Mouse (Mus musculus) embryonic facial prominence, embryonic 14.5 days (tissue): ENCODE results near the gene Klhdc8b. TPM values are rescaled to one million over a fixed set of nuclear protein-coding genes. Genes with fewer than 3 reads are reported as not detected.

Source experiments
- ATAC-seq: fragments of 200-750 bp; cut with Nextera tagmentation; 2 replicates; pipeline ENCODE4 v1.8.0; 2017; ENCODE audit warnings: low read depth, moderate number of reproducible peaks, moderate TSS enrichment
- DNase-seq: peaks from one replicate; pipeline ENCODE4 v3.0.0-alpha.2; 2015; ENCODE audit warnings: low spot score
- H3K27ac ChIP-seq: fragments of 300-500 bp; sonication (generic); replicated peaks from 2 replicates; pipeline ENCODE4 v1.5.1; 2014; ENCODE audit warnings: low read depth, mild to moderate bottlenecking, low read length, moderate library complexity
- H3K27me3 ChIP-seq: fragments of 300-500 bp; sonication (generic); replicated peaks from 2 replicates; pipeline ENCODE4 v1.6.1; 2014; ENCODE audit warnings: low read length; ENCODE audit not compliant: control insufficient read depth, insufficient read depth
- H3K36me3 ChIP-seq: fragments of 300-500 bp; sonication (generic); 2 replicates; pipeline ENCODE4 v1.6.1; 2014; ENCODE audit warnings: low read length, mixed read lengths; ENCODE audit not compliant: control insufficient read depth, insufficient read depth
- H3K4me1 ChIP-seq: fragments of 300-500 bp; sonication (generic); 2 replicates; pipeline ENCODE4 v1.6.1; 2014; ENCODE audit warnings: antibody characterized with exemption, low read length; ENCODE audit not compliant: control insufficient read depth, insufficient read depth
- H3K4me2 ChIP-seq: fragments of 300-500 bp; sonication (generic); 2 replicates; pipeline ENCODE4 v1.6.1; 2014; ENCODE audit warnings: low read depth, mild to moderate bottlenecking, low read length, moderate library complexity, mixed read lengths
- H3K4me3 ChIP-seq: fragments of 300-500 bp; sonication (generic); 2 replicates; pipeline ENCODE4 v1.5.1; 2014; ENCODE audit warnings: low read depth, mild to moderate bottlenecking, low read length
- H3K9ac ChIP-seq: fragments of 300-500 bp; sonication (generic); 2 replicates; pipeline ENCODE4 v1.6.1; 2014; ENCODE audit warnings: low read depth, mild to moderate bottlenecking, low read length, moderate library complexity, mixed read lengths
- H3K9me3 ChIP-seq: fragments of 300-500 bp; sonication (generic); 2 replicates; pipeline ENCODE4 v1.6.1; 2016; ENCODE audit warnings: low read length; ENCODE audit not compliant: control insufficient read depth
- WGBS: fragments of 180-500 bp; shearing (Covaris S2); extraction: QIAGEN DNeasy Blood & Tissue Kit; methylation state at CpG from one replicate; pipeline ENCODE4 v1.1.7; 2014; 5-methylcytosine and 5-hydroxymethylcytosine counted together
- polyA plus RNA-seq: library from polyadenylated mRNA; unstranded; fragments of >200 nt; fragmentation: Nextera tagmentation; extraction: Ambion mirVana; gene quantifications from 2 replicates; pipeline ENCODE4 v1.2.1, GENCODE M21; 2014

The Klhdc8b gene
- polyA plus RNA-seq, 1 experiment from 2014 or later, result 23.7 TPM

GRCm38 (mm10) chr9:108456953-108457352 lies 4.4 kb downstream of the Klhdc8b start:
- ATAC-seq (no peak), DNase-seq (no peak)
- no peak overlapping the region for H3K4me3 ChIP-seq
- no peak overlapping the region for H3K27ac ChIP-seq
- H3K36me3 ChIP-seq, result no peaks in the 10 kb centered on the region
- H3K4me1 ChIP-seq, result peaks cover 24% of the 10 kb centered on the region
- H3K9ac ChIP-seq, result no peak overlapping the region
- H3K27me3 ChIP-seq, result no peaks in the 10 kb centered on the region
- 86% methylated on average over 10 of the region's 10 CpGs for WGBS
- no peaks in the 10 kb centered on the region for H3K9me3 ChIP-seq
- H3K4me2 ChIP-seq, result no peak overlapping the region

- H3K27me3 ChIP-seq, result no peaks in the 10 kb centered on the region
- H3K27ac ChIP-seq, result no peak overlapping the region
- no peaks in the 10 kb centered on the region for H3K9me3 ChIP-seq
- WGBS, result 76% methylated on average over 12 of the region's 12 CpGs
- H3K4me2 ChIP-seq, result no peak overlapping the region
- H3K9ac ChIP-seq, result no peak overlapping the region
- no peak overlapping the region for H3K4me3 ChIP-seq
- no peaks in the 10 kb centered on the region for H3K36me3 ChIP-seq
- peaks cover 21% of the 10 kb centered on the region for H3K4me1 ChIP-seq
- ATAC-seq, result no peak
- no peak for DNase-seq
These were observed 5.4 kb downstream of the Klhdc8b start for GRCm38 (mm10) chr9:108455747-108456571.

DNA sequence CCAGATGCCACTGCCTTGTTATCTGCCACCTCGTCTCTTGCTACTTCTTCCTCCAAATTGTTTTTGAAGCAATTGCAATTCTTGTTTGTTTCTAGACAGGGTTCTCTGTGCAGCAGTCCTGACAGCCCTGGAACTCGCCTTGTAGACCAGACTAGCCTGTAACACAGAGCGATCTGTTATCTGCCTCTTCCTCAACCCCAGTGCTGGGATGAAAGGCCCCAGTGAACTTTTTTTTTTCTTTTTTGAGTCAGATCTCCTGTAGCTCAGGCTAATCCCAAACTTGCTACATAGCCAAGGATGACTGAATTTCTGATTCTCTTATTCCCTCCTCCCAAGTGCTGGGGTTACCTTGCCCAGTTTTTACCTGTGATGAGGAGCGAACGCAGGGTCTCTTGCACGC lies 7.0 kb downstream of the Klhdc8b start:
- 87% methylated on average over 6 of the region's 6 CpGs for WGBS
- H3K4me3 ChIP-seq, result no peak overlapping the region
- no peaks in the 10 kb centered on the region for H3K36me3 ChIP-seq
- no peak overlapping the region for H3K27ac ChIP-seq
- H3K9ac ChIP-seq, result no peak overlapping the region
- DNase-seq (no peak), ATAC-seq (no peak)
- H3K4me1 ChIP-seq, result peaks cover 33% of the 10 kb centered on the region
- no peaks in the 10 kb centered on the region for H3K27me3 ChIP-seq
- H3K4me2 ChIP-seq, result no peak overlapping the region
- H3K9me3 ChIP-seq, result no peaks in the 10 kb centered on the region

- Histone ChIP-seq H3K9ac (peak overlapping the region; percentile 74), H3K27ac (peak overlapping the region; percentile 79), H3K9me3 (no peaks in the 10 kb centered on the region), H3K27me3 (no peaks in the 10 kb centered on the region), H3K4me3 (peak overlapping the region; percentile 60), H3K36me3 (peaks cover 7% of the 10 kb centered on the region), H3K4me2 (peak overlapping the region; percentile 78), H3K4me1 (peaks cover 36% of the 10 kb centered on the region)
- ATAC-seq, result no peak
- WGBS, result 58% methylated on average over 4 of the region's 4 CpGs
- DNase-seq, result peak; percentile 25
These were observed 7.9 kb downstream of the Klhdc8b start for GRCm38 (mm10) chr9:108453458-108453857.

DNA sequence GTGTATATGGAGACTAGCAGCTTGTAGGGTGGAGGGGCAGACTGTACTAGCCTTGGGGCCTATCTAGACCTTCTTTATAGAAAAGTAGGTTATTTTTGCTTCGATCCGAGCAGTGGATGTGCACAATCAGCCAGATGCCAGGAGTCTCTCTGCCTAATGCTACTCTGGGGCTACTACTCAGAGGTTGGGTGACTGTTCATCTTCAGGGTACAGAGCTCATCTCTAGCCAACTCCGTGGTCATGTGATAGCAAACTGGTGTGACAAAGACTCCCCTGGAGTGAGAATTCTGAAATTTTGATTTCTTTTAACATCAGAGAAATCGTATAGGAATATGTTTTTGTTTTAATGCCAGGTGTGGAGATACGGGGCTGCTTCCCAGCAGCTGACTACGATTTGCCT lies 8.5 kb downstream of the Klhdc8b start:
- H3K4me2 ChIP-seq, result peak overlapping the region; percentile 78
- DNase-seq (no peak), ATAC-seq (no peak)
- H3K9me3 ChIP-seq, result no peaks in the 10 kb centered on the region
- H3K9ac ChIP-seq, result peak overlapping the region; percentile 74
- no peaks in the 10 kb centered on the region for H3K27me3 ChIP-seq
- WGBS, result 20% methylated on average over 6 of the region's 6 CpGs
- H3K36me3 ChIP-seq, result peaks cover 12% of the 10 kb centered on the region
- peaks cover 36% of the 10 kb centered on the region for H3K4me1 ChIP-seq
- peak overlapping the region; percentile 79 for H3K27ac ChIP-seq
- peak overlapping the region; percentile 60 for H3K4me3 ChIP-seq

DNA sequence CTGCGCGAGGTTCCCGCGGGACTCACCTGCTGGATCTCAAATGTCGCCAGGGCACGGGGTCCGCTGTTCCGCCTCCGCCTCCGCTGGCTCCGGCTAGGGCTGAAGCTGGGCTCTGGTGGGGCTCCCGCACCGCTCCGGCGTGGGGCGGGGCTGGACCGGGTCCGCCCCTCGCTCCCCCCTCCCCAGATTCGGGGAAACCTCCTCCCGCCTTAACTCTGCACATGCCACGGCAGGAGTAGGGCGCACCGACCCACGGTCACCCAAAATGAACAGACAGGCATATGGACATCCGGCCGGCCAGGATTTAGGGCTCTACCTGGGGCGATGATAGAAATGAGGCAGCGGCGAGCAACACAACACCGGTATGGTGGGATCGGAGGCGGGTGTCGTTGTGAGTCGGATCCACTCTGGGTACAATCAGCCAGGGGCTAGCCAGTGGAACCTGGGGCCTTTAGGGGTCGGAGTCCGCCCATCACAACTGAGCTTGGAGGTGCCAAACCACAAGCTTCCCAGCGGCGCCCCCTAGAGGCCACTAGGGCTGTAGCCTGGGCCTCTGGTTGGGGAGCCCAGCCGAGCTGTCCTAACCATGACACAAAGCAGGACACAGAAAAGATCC lies 9.0 kb downstream of the Klhdc8b start:
- no peaks in the 10 kb centered on the region for H3K9me3 ChIP-seq
- ATAC-seq, result peak; percentile 92
- H3K4me3 ChIP-seq, result peak overlapping the region; percentile 60
- peaks cover 16% of the 10 kb centered on the region for H3K36me3 ChIP-seq
- peak overlapping the region; percentile 74 for H3K9ac ChIP-seq
- under 1% methylated on average over 35 of the region's 40 CpGs for WGBS
- peak overlapping the region; percentile 78 for H3K4me2 ChIP-seq
- H3K27ac ChIP-seq, result peak overlapping the region; percentile 79
- DNase-seq, result peak; percentile 94
- no peaks in the 10 kb centered on the region for H3K27me3 ChIP-seq
- H3K4me1 ChIP-seq, result peaks cover 36% of the 10 kb centered on the region

DNA sequence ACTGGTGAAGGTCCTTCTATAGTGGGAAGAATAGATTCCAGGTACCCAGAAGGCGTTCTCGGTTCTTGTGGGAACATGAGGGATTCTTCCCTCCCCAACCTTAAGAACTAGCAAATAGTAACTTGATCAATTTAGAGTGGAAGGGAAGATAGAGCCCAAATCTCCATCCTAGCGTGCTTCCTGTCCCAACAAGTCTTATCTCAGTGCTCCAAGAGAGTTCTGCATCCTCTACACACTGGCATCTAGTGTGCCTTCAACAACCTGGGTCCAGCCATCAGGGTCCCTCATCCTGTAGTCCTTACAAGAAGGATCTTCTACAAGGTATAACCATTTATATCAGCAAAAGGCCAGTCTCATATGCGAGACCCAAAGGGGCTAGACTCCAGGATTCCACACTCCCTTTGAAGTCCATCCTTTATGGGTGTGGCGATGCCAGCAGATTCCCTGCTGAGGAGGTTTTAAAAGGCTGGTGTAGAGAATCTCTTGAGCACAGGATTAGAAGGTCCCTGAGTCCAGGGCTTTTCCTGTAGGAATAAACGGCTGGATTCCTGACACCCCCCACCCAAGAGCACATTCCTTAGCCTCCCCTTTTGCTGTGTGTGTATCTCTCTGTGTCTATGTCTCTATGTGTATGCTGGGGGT lies 9.7 kb downstream of the Klhdc8b start:
- no peak for DNase-seq
- Histone ChIP-seq H3K9me3 (no peaks in the 10 kb centered on the region), H3K4me3 (peak overlapping the region; percentile 60), H3K4me1 (peaks cover 36% of the 10 kb centered on the region), H3K9ac (peak overlapping the region; percentile 74), H3K36me3 (peaks cover 16% of the 10 kb centered on the region), H3K4me2 (peak overlapping the region; percentile 78), H3K27me3 (no peaks in the 10 kb centered on the region), H3K27ac (peak overlapping the region; percentile 79)
- 50% methylated on average over 6 of the region's 6 CpGs for WGBS
- no peak for ATAC-seq

- Histone ChIP-seq H3K36me3 (peaks cover 16% of the 10 kb centered on the region), H3K9me3 (no peaks in the 10 kb centered on the region), H3K4me3 (peak overlapping the region; percentile 60; the same call in 1 of the 2 replicates), H3K27ac (0 out of 2 replicates have a peak overlapping the region, but pooled peaks have one; percentile 52), H3K9ac (no peak overlapping the region), H3K27me3 (no peaks in the 10 kb centered on the region), H3K4me1 (peaks cover 36% of the 10 kb centered on the region), H3K4me2 (peak overlapping the region; percentile 78)
- no peak for DNase-seq
- WGBS, result 74% methylated on average over 6 of the region's 6 CpGs
- ATAC-seq, result no peak
These were observed 10.2 kb downstream of the Klhdc8b start for GRCm38 (mm10) chr9:108451170-108451493.
